Comparison of ENCODE assay signal across 13 mouse cellular contexts in genomic region chr4:43613060-43613730, GRCm38 (mm10). TPM values are rescaled to one million over a fixed set of nuclear protein-coding genes. Genes with fewer than 3 reads are reported as not detected.
DNase-seq lines count a peak whose midpoint lies in the region; ATAC-seq and TF ChIP-seq lines count a peak whose summit lies in the region.
"Had no signal": no experiment of that assay in that cellular context is flagged by ENCODE, and none has a peak within 500 bp of the region (broad histone marks: within the 10 kb centered on the region; RNA-seq: fewer than 3 reads in every experiment).

No protein-coding gene starts in this region.

- H3K4me3 ChIP-seq in heart, postnatal 0 days (ENCODE audit: low read depth, low read length), result no peak overlapping the region
- H3K4me3 ChIP-seq in heart, embryonic 12.5 days, result no peak overlapping the region
- H3K4me3 ChIP-seq in lung, embryonic 16.5 days (ENCODE audit: low read length), result no peak overlapping the region
- no peak overlapping the region for H3K4me3 ChIP-seq in midbrain, embryonic 16.5 days (ENCODE audit: low read depth, low read length)
- H3K4me3 ChIP-seq: heart, embryonic 15.5 days; kidney, embryonic 15.5 days; midbrain, embryonic 10.5 days; neural tube, embryonic 15.5 days had no signal

- DNase-seq in heart, postnatal 0 days (ENCODE audit: low spot score), result peak; percentile 24
- DNase-seq in 416B (ENCODE audit: low read depth), result peak; percentile 73
- no peak for DNase-seq in ovary, postnatal 14 days (ENCODE audit: low spot score)

- H3K36me3 ChIP-seq in heart, postnatal 0 days (replicated peaks; ENCODE audit: control insufficient read depth, insufficient read depth, low read length), result no peaks in the 10 kb centered on the region
- no peaks in the 10 kb centered on the region for H3K36me3 ChIP-seq in heart, embryonic 12.5 days
- no peaks in the 10 kb centered on the region for H3K36me3 ChIP-seq in lung, embryonic 16.5 days (ENCODE audit: control insufficient read depth, insufficient read depth, low read length)
- H3K36me3 ChIP-seq in midbrain, embryonic 16.5 days (ENCODE audit: control insufficient read depth, insufficient read depth, low read length), result no peaks in the 10 kb centered on the region
- H3K36me3 ChIP-seq: heart, embryonic 15.5 days; kidney, embryonic 15.5 days; midbrain, embryonic 10.5 days; neural tube, embryonic 15.5 days had no signal

- H3K9ac ChIP-seq in heart, postnatal 0 days (replicated peaks; ENCODE audit: low read depth, low read length), result no peak overlapping the region
- H3K9ac ChIP-seq in heart, embryonic 12.5 days, result no peak overlapping the region
- H3K9ac ChIP-seq in lung, embryonic 16.5 days (ENCODE audit: low read length), result no peak overlapping the region
- H3K9ac ChIP-seq in midbrain, embryonic 16.5 days (ENCODE audit: low read depth, low read length), result no peak overlapping the region
- H3K9ac ChIP-seq: heart, embryonic 15.5 days; kidney, embryonic 15.5 days; neural tube, embryonic 15.5 days had no signal

- ATAC-seq in heart, postnatal 0 days (ENCODE audit: insufficient read depth, low read depth), result no peak
- ATAC-seq in heart, embryonic 12.5 days (ENCODE audit: insufficient number of reproducible peaks, low FRiP score), result no peak
- ATAC-seq in erythroblast, adult 5-6 weeks (replicated peaks; ENCODE audit: low FRiP score, poor library complexity, severe bottlenecking), result peak; percentile 72
- ATAC-seq in lung, embryonic 16.5 days (ENCODE audit: low read depth), result peak; percentile 59; the same call in 1 of the 2 replicates
- no peak for ATAC-seq in inflammation-experienced regulatory T-cells, adult 6 months
- no peak for ATAC-seq in midbrain, embryonic 16.5 days

- H3K27ac ChIP-seq in heart, postnatal 0 days (ENCODE audit: low read depth), result no peak overlapping the region
- H3K27ac ChIP-seq in heart, embryonic 12.5 days (ENCODE audit: poor library complexity, severe bottlenecking), result no peak overlapping the region
- H3K27ac ChIP-seq in lung, embryonic 16.5 days (ENCODE audit: low read length), result no peak overlapping the region
- H3K27ac ChIP-seq in midbrain, embryonic 16.5 days (ENCODE audit: low read length), result no peak overlapping the region
- H3K27ac ChIP-seq: heart, embryonic 15.5 days; kidney, embryonic 15.5 days; midbrain, embryonic 10.5 days; neural tube, embryonic 15.5 days had no signal

- H3K9me3 ChIP-seq in heart, postnatal 0 days (replicated peaks; ENCODE audit: control insufficient read depth, low read length), result no peaks in the 10 kb centered on the region
- no peaks in the 10 kb centered on the region for H3K9me3 ChIP-seq in heart, embryonic 12.5 days (replicated peaks)
- no peaks in the 10 kb centered on the region for H3K9me3 ChIP-seq in lung, embryonic 16.5 days (ENCODE audit: control insufficient read depth, low read length)
- no peaks in the 10 kb centered on the region for H3K9me3 ChIP-seq in midbrain, embryonic 16.5 days (replicated peaks; ENCODE audit: control insufficient read depth, low read length, poor library complexity, severe bottlenecking)
- H3K9me3 ChIP-seq: heart, embryonic 15.5 days; kidney, embryonic 15.5 days; midbrain, embryonic 10.5 days; neural tube, embryonic 15.5 days had no signal

- 57% methylated on average over 3 of the region's 3 CpGs for WGBS in heart, postnatal 0 days
- WGBS in heart, embryonic 12.5 days, result 60% methylated on average over 3 of the region's 3 CpGs
- WGBS in lung, embryonic 16.5 days, result 38% methylated on average over 3 of the region's 3 CpGs
- 64% methylated on average over 3 of the region's 3 CpGs for WGBS in midbrain, embryonic 16.5 days

- no peak for TF ChIP-seq CTCF in heart, postnatal 0 days (IDR thresholded peaks at IDR 0.05; ENCODE audit: low read depth)

- no peaks in the 10 kb centered on the region for H3K4me1 ChIP-seq in heart, postnatal 0 days (ENCODE audit: control insufficient read depth, insufficient read depth)
- H3K4me1 ChIP-seq in heart, embryonic 12.5 days (replicated peaks), result no peaks in the 10 kb centered on the region
- H3K4me1 ChIP-seq in lung, embryonic 16.5 days (replicated peaks; ENCODE audit: control insufficient read depth, insufficient read depth, low read length), result no peaks in the 10 kb centered on the region
- no peaks in the 10 kb centered on the region for H3K4me1 ChIP-seq in midbrain, embryonic 16.5 days (ENCODE audit: control insufficient read depth, insufficient read depth, low read length)
- H3K4me1 ChIP-seq: heart, embryonic 15.5 days; kidney, embryonic 15.5 days; midbrain, embryonic 10.5 days; neural tube, embryonic 15.5 days had no signal

- no peaks in the 10 kb centered on the region for H3K27me3 ChIP-seq in heart, postnatal 0 days (ENCODE audit: control insufficient read depth, insufficient read depth, low read length)
- H3K27me3 ChIP-seq in heart, embryonic 12.5 days (replicated peaks), result no peaks in the 10 kb centered on the region
- no peaks in the 10 kb centered on the region for H3K27me3 ChIP-seq in lung, embryonic 16.5 days (ENCODE audit: control insufficient read depth, insufficient read depth, low read depth, low read length)
- H3K27me3 ChIP-seq in midbrain, embryonic 16.5 days (ENCODE audit: control insufficient read depth, insufficient read depth, low read depth, low read length), result no peaks in the 10 kb centered on the region
- H3K27me3 ChIP-seq: heart, embryonic 15.5 days; kidney, embryonic 15.5 days; neural tube, embryonic 15.5 days had no signal

- no peak for TF ChIP-seq EP300 in heart, postnatal 0 days (IDR thresholded peaks at IDR 0.05; ENCODE audit: low read depth)

- H3K4me2 ChIP-seq in heart, postnatal 0 days (ENCODE audit: low read depth, low read length), result no peak overlapping the region
- H3K4me2 ChIP-seq in heart, embryonic 12.5 days, result no peak overlapping the region
- H3K4me2 ChIP-seq in lung, embryonic 16.5 days (ENCODE audit: low read depth, low read length), result no peak overlapping the region
- no peak overlapping the region for H3K4me2 ChIP-seq in midbrain, embryonic 16.5 days (ENCODE audit: low read length)
- H3K4me2 ChIP-seq: heart, embryonic 15.5 days; kidney, embryonic 15.5 days; neural tube, embryonic 15.5 days had no signal

RNA-seq across cellular contexts. Expression of gene Npr2, which starts 18.5 kb away (rescaled TPM):
- 17.7 and 23.1 TPM in 2 replicates for total RNA-seq in heart, postnatal 0 days (2014; rRNA removed; ENCODE audit: low replicate concordance)
- polyA plus RNA-seq in heart, postnatal 0 days (2015; fragmentation: Nextera tagmentation; extraction: Ambion mirVana), result 6.6 and 6.9 TPM in 2 replicates
- 11.0 and 11.2 TPM in 2 replicates for polyA plus RNA-seq in heart, embryonic 12.5 days (2016; fragmentation: Nextera tagmentation; extraction: Ambion mirVana)
- total RNA-seq in erythroblast, adult 5-6 weeks (2015; ENCODE audit: low replicate concordance), result not detected in 2 replicates
- total RNA-seq in erythroblast, adult 5-6 weeks (2017; ENCODE audit: low replicate concordance), result 1.9 TPM in 1 of 2 replicates, not detected in the other
- polyA plus RNA-seq in lung, embryonic 16.5 days (2015; fragmentation: Nextera tagmentation; extraction: Ambion mirVana), result 11.1 and 11.6 TPM in 2 replicates
- polyA plus RNA-seq in inflammation-experienced regulatory T-cells, adult 6 months (2017; shearing (Covaris generic)), result not detected
- 13.5 and 14.7 TPM in 2 replicates for polyA plus RNA-seq in midbrain, embryonic 16.5 days (2015; fragmentation: Nextera tagmentation; extraction: Ambion mirVana)

RNA-seq across cellular contexts. Expression of gene Msmp, which starts 28.9 kb away (rescaled TPM):
- not detected in 2 replicates for total RNA-seq in heart, postnatal 0 days (2014; rRNA removed; ENCODE audit: low replicate concordance)
- 1.2 TPM in 1 of 2 replicates, not detected in the other for polyA plus RNA-seq in heart, postnatal 0 days (2015; fragmentation: Nextera tagmentation; extraction: Ambion mirVana)
- polyA plus RNA-seq in heart, embryonic 12.5 days (2016; fragmentation: Nextera tagmentation; extraction: Ambion mirVana), result 0.50 and 1.3 TPM in 2 replicates
- total RNA-seq in erythroblast, adult 5-6 weeks (2015; ENCODE audit: low replicate concordance), result not detected in 2 replicates
- not detected in 2 replicates for total RNA-seq in erythroblast, adult 5-6 weeks (2017; ENCODE audit: low replicate concordance)
- polyA plus RNA-seq in lung, embryonic 16.5 days (2015; fragmentation: Nextera tagmentation; extraction: Ambion mirVana), result 0.38 and 1.1 TPM in 2 replicates
- polyA plus RNA-seq in inflammation-experienced regulatory T-cells, adult 6 months (2017; shearing (Covaris generic)), result not detected
- 1.1 TPM in 1 of 2 replicates, not detected in the other for polyA plus RNA-seq in midbrain, embryonic 16.5 days (2015; fragmentation: Nextera tagmentation; extraction: Ambion mirVana)
- polyA plus RNA-seq: embryonic facial prominence, embryonic 11.5 days had no signal

RNA-seq across cellular contexts. Expression of gene Gba2, which starts 34.5 kb away (rescaled TPM):
- total RNA-seq in heart, postnatal 0 days (2014; rRNA removed; ENCODE audit: low replicate concordance), result 11.0 and 16.7 TPM in 2 replicates
- 14.0 TPM in 2 replicates for polyA plus RNA-seq in heart, postnatal 0 days (2015; fragmentation: Nextera tagmentation; extraction: Ambion mirVana)
- 25.5 and 25.8 TPM in 2 replicates for polyA plus RNA-seq in heart, embryonic 12.5 days (2016; fragmentation: Nextera tagmentation; extraction: Ambion mirVana)
- total RNA-seq in erythroblast, adult 5-6 weeks (2015; ENCODE audit: low replicate concordance), result 4.2 and 7.3 TPM in 2 replicates
- 7.4 and 12.0 TPM in 2 replicates for total RNA-seq in erythroblast, adult 5-6 weeks (2017; ENCODE audit: low replicate concordance)
- polyA plus RNA-seq in lung, embryonic 16.5 days (2015; fragmentation: Nextera tagmentation; extraction: Ambion mirVana), result 21.0 and 21.3 TPM in 2 replicates
- polyA plus RNA-seq in inflammation-experienced regulatory T-cells, adult 6 months (2017; shearing (Covaris generic)), result 10 to 100 TPM; 12.8 to 14.6 (median 14.2) TPM
- 61.3 and 61.9 TPM in 2 replicates for polyA plus RNA-seq in midbrain, embryonic 16.5 days (2015; fragmentation: Nextera tagmentation; extraction: Ambion mirVana)

RNA-seq across cellular contexts. Expression of gene Rgp1, which starts 34.7 kb away (rescaled TPM):
- total RNA-seq in heart, postnatal 0 days (2014; rRNA removed; ENCODE audit: low replicate concordance), result 12.4 and 21.1 TPM in 2 replicates
- 10.8 and 10.9 TPM in 2 replicates for polyA plus RNA-seq in heart, postnatal 0 days (2015; fragmentation: Nextera tagmentation; extraction: Ambion mirVana)
- 20.4 and 26.4 TPM in 2 replicates for polyA plus RNA-seq in heart, embryonic 12.5 days (2016; fragmentation: Nextera tagmentation; extraction: Ambion mirVana)
- 8.6 and 10.6 TPM in 2 replicates for total RNA-seq in erythroblast, adult 5-6 weeks (2015; ENCODE audit: low replicate concordance)
- total RNA-seq in erythroblast, adult 5-6 weeks (2017; ENCODE audit: low replicate concordance), result 5.7 and 8.9 TPM in 2 replicates
- polyA plus RNA-seq in lung, embryonic 16.5 days (2015; fragmentation: Nextera tagmentation; extraction: Ambion mirVana), result 23.1 and 25.0 TPM in 2 replicates
- 10 to 100 TPM; 12.4 to 13.5 (median 12.6) TPM for polyA plus RNA-seq in inflammation-experienced regulatory T-cells, adult 6 months (2017; shearing (Covaris generic))
- 15.2 and 22.5 TPM in 2 replicates for polyA plus RNA-seq in midbrain, embryonic 16.5 days (2015; fragmentation: Nextera tagmentation; extraction: Ambion mirVana)

RNA-seq across cellular contexts. Expression of gene Spag8, which starts 40.2 kb away (rescaled TPM):
- total RNA-seq in heart, postnatal 0 days (2014; rRNA removed; ENCODE audit: low replicate concordance), result not detected in 2 replicates
- polyA plus RNA-seq in heart, postnatal 0 days (2015; fragmentation: Nextera tagmentation; extraction: Ambion mirVana), result 0.44 and 0.62 TPM in 2 replicates
- 0.40 and 0.51 TPM in 2 replicates for polyA plus RNA-seq in heart, embryonic 12.5 days (2016; fragmentation: Nextera tagmentation; extraction: Ambion mirVana)
- total RNA-seq in erythroblast, adult 5-6 weeks (2015; ENCODE audit: low replicate concordance), result not detected in 2 replicates
- not detected in 2 replicates for total RNA-seq in erythroblast, adult 5-6 weeks (2017; ENCODE audit: low replicate concordance)
- 9.0 and 9.6 TPM in 2 replicates for polyA plus RNA-seq in lung, embryonic 16.5 days (2015; fragmentation: Nextera tagmentation; extraction: Ambion mirVana)
- polyA plus RNA-seq in inflammation-experienced regulatory T-cells, adult 6 months (2017; shearing (Covaris generic)), result under 1 TPM in 1 of 3 experiments, not detected in 2; 0.54 TPM
- 8.3 and 11.8 TPM in 2 replicates for polyA plus RNA-seq in midbrain, embryonic 16.5 days (2015; fragmentation: Nextera tagmentation; extraction: Ambion mirVana)

Comparison
In these comparisons a context has a peak if more than half of its experiments do, and no peak if none do; other contexts are left out.
1. ATAC-seq: peak in erythroblast, adult 5-6 weeks (single experiment) and lung, embryonic 16.5 days (single experiment); none in heart, postnatal 0 days (single experiment), heart, embryonic 12.5 days (single experiment), inflammation-experienced regulatory T-cells, adult 6 months (single experiment) and midbrain, embryonic 16.5 days (single experiment).